Mouse (Mus musculus): ENCODE data around the gene Cep89. TPM values are rescaled to one million over a fixed set of nuclear protein-coding genes. Genes with fewer than 3 reads are reported as not detected.

Cep89 gene
- polyA plus RNA-seq, 1 experiment from 2014 or later: 52.7 TPM

Other genes starting within 250 kb of the Cep89 start
- 5.3 and 5.5 TPM in 2 replicates for gene Slc7a10, start 210.7 kb upstream of the Cep89 start, polyA plus RNA-seq (2015; fragmentation: Nextera tagmentation; extraction: Ambion mirVana)
- gene Lrp3, start 181.5 kb upstream of the Cep89 start, polyA plus RNA-seq (2015; fragmentation: Nextera tagmentation; extraction: Ambion mirVana): 10.3 and 11.2 TPM in 2 replicates
- gene Gpatch1, start 78.6 kb upstream of the Cep89 start, polyA plus RNA-seq (2015; fragmentation: Nextera tagmentation; extraction: Ambion mirVana): 20.2 and 21.7 TPM in 2 replicates
- gene Rhpn2, start 62.9 kb upstream of the Cep89 start, polyA plus RNA-seq (2015; fragmentation: Nextera tagmentation; extraction: Ambion mirVana): 4.3 and 5.6 TPM in 2 replicates
- gene Faap24, start 199 bp upstream of the Cep89 start, polyA plus RNA-seq (2015; fragmentation: Nextera tagmentation; extraction: Ambion mirVana): 16.1 and 17.4 TPM in 2 replicates
- gene Slc7a9, start 51.8 kb downstream of the Cep89 start, polyA plus RNA-seq (2015; fragmentation: Nextera tagmentation; extraction: Ambion mirVana): 0.27 and 1.2 TPM in 2 replicates
- gene Tdrd12, start 140.7 kb downstream of the Cep89 start, polyA plus RNA-seq (2015; fragmentation: Nextera tagmentation; extraction: Ambion mirVana): 0.76 TPM in 1 of 2 replicates, not detected in the other
- gene Nudt19, start 159.3 kb downstream of the Cep89 start, polyA plus RNA-seq (2015; fragmentation: Nextera tagmentation; extraction: Ambion mirVana): 57.4 and 61.9 TPM in 2 replicates
- gene Rgs9bp, start 188.5 kb downstream of the Cep89 start, polyA plus RNA-seq (2015; fragmentation: Nextera tagmentation; extraction: Ambion mirVana): 0.26 and 0.28 TPM in 2 replicates
- gene Ankrd27, start 189.2 kb downstream of the Cep89 start, polyA plus RNA-seq (2015; fragmentation: Nextera tagmentation; extraction: Ambion mirVana): 39.0 and 42.3 TPM in 2 replicates